Mouse (Mus musculus) T-helper 1 cell (primary cell): ENCODE data around the gene Hist2h2aa1.
"Not testable (repeated sequence)": the region's sequence is repeated elsewhere in the genome, so short reads cannot be mapped to it uniquely, and the experiment has no call there.

Source experiments
- in situ Hi-C: fragments of 300-600 bp; cut with MboI, MseI; formaldehyde crosslinking; loops from one replicate; pipeline ENCODE4 v1.15.1; 2025; ENCODE audit warnings: high pct_unique_total_duplicates

Gene Hist2h2aa1

DNA sequence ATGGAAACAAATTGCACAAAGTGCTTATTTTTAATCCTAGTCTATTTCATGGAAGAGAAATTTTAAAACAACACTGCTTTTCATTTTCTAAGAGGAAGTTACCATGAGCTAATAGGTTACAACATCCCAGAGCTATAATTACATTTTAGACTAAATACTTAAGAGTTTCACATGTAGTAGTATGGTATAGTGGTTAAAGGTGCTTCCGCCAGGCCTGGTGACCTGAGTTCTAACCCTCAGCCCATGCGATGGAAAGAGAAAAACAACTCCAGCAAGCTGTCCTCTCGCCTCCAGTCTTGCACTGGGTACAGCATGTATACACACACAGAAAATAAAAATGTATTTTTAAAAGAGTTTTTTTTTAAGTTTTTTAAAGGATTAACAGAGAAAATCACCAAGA, 6.5 kb downstream of the Hist2h2aa1 start:
- in situ Hi-C loops = no loop called here

DNA sequence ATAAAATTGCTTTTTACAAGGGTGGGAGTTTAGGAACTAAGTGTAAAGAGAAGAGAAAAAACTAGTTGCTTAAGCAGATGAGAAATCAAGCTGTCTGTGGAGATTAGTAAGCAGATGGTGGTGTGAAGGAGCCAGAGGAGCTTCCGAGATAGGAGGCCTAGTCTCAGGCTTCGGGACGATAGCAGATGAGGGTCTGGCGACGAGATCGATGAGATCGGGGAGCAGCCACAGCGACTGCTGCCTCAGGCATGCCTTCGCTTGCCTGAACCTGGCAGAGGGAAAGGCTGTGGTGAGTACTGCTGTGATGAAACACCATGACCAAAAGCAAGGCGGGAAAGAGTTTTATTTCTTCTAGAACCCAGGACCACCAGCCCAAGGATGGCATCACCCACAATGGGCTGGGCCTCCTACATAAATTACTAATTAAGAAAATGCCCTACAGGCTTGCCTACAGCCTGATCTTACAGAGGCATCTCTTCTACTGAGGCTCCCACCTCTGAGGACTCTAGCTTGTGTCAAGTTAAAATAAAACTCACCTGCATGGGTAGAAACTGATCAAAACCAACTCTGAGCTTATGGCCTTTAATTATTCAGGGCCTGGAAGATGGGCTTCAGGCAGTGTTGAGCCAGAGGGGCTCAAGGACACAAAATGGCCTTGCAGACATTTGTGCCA, 9.5 kb downstream of the Hist2h2aa1 start:
- in situ Hi-C loops = no loop called here

DNA sequence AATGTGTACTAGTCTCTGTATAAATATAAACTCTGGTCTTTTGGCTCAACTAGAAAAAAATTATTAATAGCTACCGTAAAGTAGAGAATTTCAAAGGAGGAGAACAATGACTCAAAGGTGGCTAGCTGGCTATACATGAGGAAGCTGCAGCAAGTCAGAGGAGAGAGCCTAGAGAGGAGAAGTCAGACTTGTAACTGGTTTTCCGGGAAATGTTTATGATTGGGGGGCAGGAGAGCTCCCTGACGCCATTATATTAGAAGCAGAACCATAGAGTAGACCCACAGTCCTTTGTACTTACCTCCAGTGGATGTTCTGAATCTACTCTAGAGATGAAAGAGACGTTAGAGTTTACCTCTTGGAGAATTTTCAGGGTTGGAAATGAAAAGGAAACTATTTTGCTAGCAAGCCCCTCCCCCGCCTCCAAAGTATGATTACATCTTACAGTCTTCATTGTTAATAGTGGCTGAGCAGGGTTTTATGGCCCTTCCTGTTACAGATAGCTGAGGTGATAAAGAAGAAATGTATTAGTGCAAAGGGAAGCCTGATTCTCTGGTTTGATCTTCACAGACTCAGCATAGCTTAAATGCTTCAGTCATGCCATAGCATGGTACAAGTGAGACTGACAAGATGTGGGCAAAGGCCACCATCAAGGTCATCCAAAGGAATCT, 10.8 kb downstream of the Hist2h2aa1 start:
- in situ Hi-C loops = no loop called here

DNA sequence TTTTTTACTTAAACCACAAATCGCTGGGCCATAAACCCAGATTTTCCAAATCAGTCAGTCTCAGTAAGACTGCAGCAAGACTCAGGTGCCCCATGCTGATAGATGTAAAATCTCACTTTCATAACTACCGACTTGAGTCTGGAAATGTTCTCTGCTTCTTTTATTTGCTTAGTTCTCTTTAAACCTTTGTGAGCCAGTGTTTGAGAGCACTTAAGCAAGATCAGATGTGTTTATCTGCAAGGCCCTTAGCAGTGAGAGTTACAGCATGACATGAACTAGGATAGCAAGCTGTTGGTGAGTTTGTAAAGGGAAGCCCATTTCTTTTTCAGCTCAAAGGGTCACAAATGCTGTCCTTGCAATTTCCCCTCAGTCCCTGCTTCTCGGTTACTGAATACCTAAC, 11.9 kb downstream of the Hist2h2aa1 start:
- in situ Hi-C loops = no loop called here

DNA sequence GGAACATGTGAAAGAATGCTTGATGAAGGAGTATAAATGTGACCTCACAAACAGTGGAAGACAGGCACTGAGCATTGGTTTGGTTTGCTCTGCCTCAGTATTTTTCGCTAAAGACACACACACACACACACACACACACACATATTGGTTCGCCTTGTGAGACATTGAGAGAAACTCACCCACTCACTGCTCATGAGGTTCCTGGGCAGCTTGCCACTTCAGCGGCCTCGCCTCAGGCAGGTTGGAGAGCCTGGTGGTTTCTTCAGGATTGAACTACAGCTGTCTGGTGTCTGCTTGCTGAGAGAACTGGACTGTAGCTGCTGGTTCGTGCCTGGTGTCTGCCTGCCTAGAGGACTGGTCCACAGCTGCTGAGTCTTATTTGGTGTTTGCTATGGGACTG, 14.9 kb downstream of the Hist2h2aa1 start:
- in situ Hi-C loops = no loop called here

DNA sequence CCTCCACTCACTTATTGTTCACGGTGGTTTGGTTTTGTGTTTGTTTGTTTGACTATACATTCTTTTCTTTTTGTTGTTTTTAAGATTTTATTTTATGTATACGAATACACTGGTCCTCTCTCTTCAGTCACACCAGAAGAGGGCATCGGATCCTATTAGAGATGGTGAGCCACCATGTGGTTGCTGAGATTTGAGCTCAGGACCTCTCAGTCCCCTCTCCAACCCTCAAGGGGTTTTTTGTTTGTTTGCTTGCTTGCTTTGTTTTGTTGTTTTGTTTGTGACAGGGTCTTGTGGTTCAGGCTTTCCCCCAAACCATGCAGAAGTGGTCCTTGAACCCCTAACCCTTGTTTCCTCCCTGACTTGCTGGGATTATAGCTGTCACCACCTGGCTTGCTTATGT, 16.3 kb downstream of the Hist2h2aa1 start:
- in situ Hi-C loops = no loop called here

DNA sequence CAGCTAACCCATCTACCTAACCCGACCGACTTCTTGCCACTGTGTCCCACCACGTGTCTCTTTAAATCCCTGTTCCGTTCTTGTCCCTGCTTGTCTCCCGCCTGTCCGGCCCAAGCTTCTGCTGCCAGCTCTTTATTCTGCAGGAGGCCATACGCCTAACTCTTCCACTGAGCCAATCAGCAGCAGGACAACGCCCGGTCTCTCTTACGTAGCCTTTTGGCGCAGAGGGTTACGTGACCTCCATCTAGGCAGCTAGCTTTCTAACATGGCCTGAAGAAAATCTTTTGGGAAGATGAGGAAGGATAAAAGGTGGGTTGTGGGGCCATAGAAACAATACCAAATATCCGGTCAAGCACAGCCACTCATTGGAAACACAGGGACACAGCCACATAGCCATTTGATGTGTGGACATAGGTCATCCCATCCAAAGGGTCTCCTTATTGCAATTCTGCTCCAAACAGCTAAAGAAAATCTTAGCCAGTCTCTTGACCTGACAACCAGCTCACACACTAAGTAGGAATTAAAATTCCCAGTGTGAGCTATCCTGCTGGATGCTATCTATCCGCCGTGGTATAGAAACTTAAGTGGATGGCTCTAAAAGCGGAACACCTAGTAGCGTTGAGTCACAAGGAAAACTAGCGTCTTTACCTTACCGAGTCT, 17.0 kb downstream of the Hist2h2aa1 start:
- in situ Hi-C loops = no loop called here

DNA sequence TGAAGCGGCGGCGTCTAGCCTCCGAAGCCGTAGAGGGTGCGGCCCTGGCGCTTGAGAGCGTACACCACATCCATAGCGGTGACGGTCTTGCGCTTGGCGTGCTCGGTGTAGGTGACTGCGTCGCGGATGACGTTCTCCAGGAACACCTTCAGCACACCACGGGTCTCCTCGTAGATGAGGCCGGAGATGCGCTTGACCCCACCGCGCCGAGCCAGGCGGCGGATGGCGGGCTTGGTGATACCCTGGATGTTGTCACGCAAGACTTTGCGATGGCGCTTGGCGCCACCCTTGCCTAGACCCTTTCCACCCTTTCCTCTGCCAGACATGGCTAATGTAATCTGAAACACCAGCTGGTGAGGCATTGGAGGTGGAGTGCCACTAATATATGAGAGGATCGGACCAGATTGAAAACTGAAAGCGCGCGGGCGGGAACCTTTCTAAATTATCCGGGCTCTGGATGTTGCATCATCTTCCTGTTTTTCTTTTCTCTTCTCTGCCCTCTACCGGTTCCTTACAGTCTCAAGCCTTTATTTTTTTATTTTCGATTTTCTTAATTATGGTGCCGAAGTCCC, 17.8 kb downstream of the Hist2h2aa1 start, which contains the start of gene Hist2h4:
TSS of gene Hist2h4 (minus strand) at position 333 of the 572 bp plus-strand sequence.
- in situ Hi-C loops = no loop called here

DNA sequence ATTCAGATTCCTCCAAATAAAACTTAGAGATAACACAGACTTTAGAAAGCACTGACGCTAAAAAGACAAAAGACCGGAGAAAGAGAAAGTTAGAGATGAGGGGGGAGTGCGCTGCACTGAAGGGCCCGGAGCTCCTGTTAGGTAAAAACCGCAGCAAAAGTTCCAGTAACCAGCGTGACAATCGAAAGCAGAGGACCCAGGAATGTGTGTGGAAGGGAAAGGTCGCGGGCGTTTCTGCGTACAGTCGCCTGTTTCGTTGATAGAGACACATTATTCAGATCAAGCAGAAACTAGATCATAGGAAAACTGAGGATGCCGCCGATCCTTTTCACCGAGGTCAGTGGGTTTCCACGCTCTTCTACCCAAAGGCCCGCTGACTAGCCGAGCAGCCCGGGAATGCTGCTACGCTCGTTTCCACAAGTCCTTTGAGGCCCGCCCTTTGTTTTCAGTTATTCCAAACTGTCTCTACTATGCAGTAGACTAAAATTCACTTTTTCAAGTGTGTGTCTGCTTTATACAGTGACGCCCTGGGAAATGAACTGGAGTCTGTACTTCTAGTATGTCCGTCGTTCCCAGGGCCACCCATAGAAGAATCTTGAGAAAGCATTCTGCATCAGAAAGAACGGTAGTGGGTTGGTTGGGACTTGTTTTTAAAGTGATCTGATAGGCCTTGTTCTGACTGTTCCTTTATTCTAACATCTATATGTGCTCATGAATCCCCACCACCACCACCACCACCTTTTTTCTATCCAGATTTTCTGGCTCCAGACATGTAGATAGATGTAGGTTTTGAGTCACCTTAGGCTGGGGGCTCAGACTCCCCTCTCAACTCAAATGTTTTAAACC, 18.5 kb downstream of the Hist2h2aa1 start:
- in situ Hi-C loops = no loop called here

DNA sequence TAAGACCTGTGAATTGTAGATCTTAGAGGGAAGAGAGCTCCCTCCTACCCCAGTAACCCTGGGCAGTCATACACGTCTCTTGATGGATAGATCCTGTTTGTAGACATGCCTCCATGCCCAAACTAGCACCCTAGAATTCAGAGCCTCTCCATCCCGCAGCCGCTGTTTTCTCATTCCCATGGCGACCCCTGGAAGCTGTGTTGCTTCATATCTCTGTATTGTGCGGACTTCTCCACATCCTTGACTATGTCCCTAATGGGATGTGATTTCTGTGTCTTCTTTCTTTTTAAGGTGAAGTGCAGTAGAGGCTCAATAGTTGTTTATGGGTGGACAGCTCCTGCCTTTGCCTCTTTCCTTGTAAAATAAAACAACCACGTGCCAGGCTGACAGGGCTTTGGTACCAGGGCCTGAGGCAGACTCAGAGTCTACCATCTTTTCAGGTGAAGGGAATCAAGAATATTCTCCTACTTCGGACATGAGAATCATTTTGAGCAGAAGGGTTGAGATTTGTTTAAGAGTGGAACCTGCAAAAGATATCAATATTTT, 19.2 kb downstream of the Hist2h2aa1 start:
- in situ Hi-C loops = no loop called here

DNA sequence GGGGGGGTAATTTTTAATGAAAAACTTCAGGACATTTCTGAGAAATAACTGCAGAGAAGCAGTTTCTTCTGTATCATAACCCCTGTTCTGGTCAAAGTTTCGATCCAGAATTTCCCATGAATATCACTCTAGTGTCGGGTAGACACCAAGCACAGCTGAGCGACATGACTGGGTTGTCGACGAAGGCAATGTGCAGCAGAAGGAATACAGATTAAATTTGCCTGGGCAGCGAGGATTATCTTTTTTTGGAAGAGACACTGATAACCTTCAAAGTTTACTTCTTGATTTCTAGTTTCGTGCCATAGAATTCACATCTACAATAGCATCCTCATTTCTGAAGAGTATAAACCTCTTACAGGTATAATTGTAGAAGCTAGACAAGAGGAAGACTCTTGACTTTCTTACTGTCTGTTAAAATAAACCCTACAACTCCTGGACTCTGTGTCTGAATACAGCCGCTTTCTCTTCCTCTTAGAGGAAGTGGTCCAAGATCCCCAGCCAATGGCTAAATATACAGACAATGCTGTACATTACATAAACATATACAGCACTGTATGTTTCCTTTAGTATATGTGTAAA, 20.9 kb downstream of the Hist2h2aa1 start:
- in situ Hi-C loops = no loop called here

DNA sequence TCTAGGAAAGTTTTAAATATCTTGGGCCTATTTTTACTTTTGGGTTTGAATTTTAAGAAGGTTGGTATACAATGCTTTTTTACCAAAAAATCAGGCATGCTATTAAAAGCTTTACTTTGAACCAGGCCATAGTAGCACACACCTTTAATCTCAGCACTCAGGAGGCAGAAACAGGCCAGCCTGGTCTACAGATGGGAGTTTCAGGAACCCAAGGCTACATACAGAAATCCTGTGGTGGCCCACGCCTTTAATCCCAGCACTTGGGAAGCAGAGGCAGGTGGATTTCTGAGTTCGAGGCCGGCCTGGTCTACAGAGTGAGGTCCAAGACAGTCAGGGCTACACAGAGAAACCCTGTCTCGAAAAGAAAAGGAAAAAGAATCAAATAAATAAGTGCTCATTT, 22.2 kb downstream of the Hist2h2aa1 start:
- in situ Hi-C loops = no loop called here

DNA sequence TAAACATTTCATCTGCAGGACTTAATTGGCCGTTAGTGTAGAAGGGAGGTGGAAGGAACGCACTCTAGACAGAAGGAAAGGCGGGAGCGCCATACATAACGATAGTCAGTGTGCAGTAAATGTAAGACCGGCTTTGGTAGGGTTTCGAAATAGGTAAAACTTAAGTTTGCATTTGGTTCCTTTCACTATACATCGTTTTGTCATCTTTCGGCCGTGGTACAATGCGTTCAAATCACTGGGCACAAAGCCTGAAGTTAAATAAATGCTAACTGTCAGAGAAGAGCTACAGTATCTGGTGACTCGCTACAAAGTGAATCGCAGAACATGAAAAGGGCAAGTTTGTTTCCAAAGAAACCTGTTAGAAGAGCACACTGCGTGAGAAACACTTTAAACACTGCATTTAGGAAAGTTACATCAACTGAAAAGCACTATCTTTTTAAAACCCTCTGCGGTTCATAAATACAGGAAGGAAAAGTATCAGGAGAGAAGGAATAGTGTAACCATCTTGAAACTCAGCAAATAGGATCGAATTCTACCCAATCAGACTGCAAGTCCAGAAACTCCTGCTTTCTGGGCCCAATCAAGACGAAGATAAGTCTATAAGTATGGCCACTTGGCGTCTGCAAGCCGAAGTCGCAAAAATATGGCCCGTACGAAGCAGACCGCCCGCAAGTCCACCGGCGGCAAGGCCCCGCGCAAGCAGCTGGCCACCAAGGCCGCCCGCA, 22.9 kb downstream of the Hist2h2aa1 start, which contains the start of gene Hist2h3b:
TSS of gene Hist2h3b (plus strand) at position 604 of the 725 bp plus-strand sequence.
- in situ Hi-C loops = no loop called here

DNA sequence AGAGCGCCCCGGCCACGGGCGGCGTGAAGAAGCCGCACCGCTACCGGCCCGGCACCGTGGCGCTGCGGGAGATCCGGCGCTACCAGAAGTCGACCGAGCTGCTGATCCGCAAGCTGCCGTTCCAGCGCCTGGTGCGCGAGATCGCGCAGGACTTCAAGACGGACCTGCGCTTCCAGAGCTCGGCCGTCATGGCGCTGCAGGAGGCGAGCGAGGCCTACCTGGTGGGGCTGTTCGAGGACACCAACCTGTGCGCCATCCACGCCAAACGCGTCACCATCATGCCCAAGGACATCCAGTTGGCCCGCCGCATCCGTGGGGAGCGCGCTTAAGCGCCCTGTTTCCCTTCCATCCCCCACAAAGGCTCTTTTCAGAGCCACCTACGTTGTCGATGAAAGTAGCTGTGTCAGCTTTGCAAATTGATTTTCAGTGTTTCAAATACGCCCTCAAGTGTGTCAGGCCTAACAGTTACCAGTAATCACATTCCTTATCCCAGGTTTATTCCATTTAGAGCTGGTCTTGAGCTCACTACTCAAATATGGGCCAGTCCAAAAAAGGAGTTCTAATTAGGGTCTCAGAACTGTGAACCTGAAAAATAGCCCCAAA, 23.6 kb downstream of the Hist2h2aa1 start:
- in situ Hi-C loops = not testable (repeated sequence)

DNA sequence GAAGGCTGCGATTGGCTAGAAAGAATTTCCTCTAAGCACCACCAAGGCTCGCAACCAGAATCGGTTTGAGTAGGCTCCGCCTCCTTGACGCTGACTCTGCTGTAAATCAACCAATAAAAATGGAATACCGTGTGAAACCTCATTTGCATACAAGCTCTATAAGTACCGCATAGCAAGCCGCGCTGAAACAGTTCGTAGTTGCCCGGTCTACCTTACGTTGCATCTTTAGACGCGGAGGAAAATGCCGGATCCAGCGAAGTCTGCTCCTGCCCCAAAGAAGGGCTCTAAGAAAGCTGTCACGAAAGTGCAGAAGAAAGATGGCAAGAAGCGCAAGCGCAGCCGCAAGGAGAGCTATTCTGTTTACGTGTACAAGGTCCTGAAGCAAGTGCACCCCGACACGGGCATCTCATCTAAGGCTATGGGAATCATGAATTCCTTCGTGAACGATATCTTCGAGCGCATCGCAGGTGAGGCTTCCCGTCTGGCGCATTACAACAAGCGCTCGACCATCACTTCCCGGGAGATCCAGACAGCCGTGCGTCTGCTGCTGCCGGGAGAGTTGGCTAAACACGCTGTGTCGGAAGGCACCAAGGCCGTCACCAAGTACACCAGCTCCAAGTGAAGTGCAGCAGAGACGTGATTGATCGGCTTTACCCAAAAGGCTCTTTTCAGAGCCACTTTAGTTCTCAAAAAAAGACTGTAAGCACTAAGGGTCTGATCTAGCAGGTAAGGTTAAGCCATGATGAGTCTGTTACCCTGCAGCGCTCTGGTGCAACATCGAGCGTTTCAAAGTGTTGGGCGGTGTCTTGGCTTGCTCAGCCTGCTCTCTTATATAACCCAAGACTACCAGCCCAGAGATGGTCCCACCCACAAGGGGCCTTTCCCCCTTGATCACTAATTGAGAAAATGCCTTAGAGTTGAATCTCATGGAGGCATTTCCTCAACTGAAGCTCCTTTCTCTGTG, 24.5 kb downstream of the Hist2h2aa1 start, which contains the start of gene Hist2h2bb:
TSS of gene Hist2h2bb (plus strand) at position 242 of the 964 bp plus-strand sequence.
- in situ Hi-C loops = no loop called here

DNA sequence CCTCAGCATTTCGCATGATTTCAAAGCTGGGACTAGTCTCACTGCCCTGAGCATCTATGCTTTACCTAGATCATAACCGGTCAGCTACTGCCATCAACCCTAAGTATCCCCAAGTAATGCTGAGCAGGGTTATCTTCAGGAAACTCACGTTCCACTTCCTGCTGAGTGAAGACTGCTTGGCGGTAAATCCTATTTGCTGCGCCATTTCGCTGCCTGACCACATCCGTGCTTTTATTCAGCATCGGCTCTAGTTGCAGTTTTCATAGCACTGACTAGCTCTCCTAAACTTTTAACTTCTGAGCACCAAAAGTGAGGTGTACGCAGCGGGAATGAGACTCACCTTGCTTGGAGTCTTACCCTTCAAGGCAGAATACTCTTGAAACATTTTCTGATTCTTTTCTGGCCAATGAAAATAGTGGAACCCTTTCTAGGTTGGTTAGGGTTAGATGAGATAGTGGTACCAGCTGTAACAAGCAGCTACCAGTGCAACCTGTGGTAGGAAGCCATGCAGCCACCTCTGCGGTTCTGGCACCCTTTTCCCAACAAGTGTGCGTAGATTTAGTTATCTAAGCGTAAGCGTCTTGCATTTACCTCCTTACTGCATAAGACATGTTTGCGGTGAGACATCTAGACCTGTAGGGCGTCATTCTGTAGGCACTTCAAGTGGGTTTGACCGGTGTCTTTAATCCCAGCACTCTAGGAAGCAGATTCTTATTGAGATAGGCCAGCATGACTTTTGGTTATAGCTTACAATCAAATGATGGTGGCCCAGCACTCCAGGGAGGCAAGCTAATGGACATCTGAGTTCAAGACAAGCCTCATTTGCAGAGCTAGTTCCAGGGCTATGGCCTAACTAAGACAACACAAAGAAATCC, 28.5 kb downstream of the Hist2h2aa1 start:
- in situ Hi-C loops = no loop called here

DNA sequence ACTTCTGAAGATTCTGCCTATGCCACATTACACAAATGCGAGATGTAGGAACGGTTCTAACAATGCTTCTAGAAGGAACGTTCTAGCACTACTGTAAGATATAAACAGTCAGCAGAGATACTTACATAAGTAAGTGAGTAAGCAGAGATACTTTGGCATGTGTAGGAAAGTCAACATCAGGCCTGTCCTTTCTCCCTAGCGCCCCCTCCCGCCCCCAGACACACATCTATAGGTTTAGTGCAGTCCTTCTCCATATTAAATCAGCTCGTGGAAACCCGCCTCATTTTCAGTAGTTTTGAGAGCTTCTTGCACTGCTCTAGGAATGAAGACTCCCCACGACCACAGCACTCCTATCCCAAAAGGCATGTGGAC, 32.1 kb downstream of the Hist2h2aa1 start:
- in situ Hi-C loops = no loop called here
